Mouse (Mus musculus) frontal cortex, postnatal 25 days (tissue): ENCODE data around the gene Gm3448.

ENCODE experiments used
- DNase-seq, 2 experiments: peaks; one replicate each; pipeline ENCODE4 v3.0.0; 2022; ENCODE audit warnings: low spot score in 2 of 2

The Gm3448 gene

DNA sequence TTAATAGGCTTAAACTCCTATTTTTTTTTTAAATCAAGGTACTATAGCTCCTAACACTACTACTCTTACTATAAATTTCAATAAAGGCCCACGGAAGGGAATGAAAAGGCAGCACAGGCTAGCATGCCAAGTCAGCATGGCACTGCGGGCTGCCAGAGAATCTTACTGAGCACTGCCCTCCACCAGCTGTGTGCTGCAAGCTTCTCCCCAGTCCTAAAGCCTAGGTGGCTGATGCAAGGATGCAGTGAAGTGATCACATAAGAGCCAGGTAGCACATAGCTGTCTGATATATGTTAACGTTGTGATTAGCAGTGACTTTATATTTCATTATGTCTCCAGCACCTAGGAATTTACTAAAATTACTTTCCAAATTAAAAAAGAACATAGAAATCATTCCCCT lies 81.4 kb downstream of the Gm3448 start:
- DNase-seq, result no peak

DNA sequence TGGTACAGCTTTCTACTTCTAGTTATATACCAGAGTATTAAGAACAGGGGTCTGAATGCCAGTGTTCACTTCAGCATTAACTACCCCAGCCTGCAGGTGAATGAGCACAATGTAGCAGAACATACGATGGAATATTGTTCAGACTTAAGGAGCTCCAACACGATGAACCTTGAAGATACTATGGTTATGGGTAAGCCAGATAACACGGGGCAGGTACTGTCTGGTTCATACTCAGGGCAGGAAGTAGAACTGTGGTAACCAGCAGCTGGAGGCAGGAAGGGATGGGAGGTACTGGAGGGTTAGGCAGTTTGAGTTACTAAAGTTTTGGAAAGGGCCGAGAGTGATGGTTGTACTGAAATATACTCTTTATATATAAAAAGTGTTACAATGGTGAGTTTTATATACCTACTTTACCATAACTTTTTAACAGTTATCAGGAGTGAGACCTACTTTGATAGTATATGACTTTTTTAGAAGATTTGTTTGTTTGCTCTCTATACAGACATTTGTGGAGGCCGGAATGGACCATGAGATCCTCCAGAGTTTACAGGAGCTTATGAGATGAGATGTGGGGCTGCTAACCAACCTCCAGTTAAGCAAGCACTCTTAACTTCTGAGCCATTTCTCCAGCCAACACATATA lies 82.5 kb downstream of the Gm3448 start:
- DNase-seq, result no peak

DNA sequence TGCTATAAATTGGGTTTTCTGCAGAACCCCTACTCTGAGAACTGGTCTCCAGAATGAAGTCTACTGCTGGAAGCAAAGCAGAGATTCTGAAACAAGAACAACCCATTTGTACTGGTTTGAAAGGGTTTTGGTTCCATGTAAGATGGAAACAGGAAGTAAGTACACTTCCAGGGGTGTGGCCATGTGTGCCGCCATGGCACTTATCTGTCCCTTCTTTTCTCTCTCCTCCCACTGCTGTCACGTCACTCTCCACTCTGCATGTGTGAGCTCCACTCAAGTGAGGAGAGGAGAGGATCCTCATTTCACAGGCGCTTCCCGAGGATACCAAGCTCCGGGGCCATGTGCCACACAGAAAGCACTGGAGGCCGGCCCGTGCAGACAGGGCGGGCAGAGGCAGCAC lies 87.9 kb downstream of the Gm3448 start:
- no peak for DNase-seq

DNA sequence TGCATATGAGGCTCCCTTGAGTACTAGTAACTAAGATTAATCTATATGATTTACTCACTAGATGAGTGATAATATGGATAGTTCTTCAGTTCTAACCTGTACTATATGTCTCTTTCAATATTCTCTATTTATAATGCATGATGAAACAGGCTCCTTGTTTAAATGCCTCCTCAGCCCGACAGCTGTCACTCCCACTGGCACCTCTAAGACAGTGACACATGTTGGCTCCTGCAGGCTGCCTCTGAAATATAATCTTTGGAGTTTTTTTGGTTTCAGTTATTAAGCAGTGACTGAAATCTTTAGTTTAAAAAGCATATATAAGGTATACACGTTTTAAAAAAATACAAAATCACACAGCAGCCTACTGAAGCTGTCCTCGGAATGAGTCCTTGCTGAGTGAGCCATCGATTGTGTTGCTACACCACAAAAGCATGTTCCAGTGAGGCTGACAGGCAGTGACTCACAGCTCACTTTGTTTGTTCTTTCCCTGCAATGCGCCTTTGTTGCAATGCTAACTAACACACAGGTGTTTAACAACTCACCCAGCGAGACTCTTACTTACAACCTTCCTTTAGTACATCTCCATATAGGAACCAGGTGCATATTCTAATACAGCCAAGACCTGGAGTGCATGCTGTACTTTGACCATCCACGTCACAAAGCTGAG lies 92.0 kb downstream of the Gm3448 start:
- no peak for DNase-seq
